Mouse (Mus musculus) embryonic fibroblast, embryonic 13.5 days (primary cell): ENCODE measurements around the gene Nubp2. TPM values are rescaled to one million over a fixed set of nuclear protein-coding genes. Genes with fewer than 3 reads are reported as not detected.

Source experiments
- H3K27ac ChIP-seq: 2 replicates; pipeline ENCODE4 v1.5.1; 2012; ENCODE audit warnings: low read length, control low read depth, inconsistent platforms; ENCODE audit not compliant: insufficient read depth
- H3K4me1 ChIP-seq: 2 replicates; pipeline ENCODE4 v1.6.1; 2011; ENCODE audit warnings: low read length; ENCODE audit not compliant: control insufficient read depth, insufficient read depth
- H3K4me3 ChIP-seq: 2 replicates; pipeline ENCODE4 v1.5.1; 2011; ENCODE audit warnings: mild to moderate bottlenecking, control low read depth, low read length; ENCODE audit not compliant: insufficient read depth
- CTCF ChIP-seq: IDR thresholded peaks from 2 replicates; pipeline ENCODE4 v1.5.1; 2011; ENCODE audit warnings: mild to moderate bottlenecking, control low read depth, low read length, moderate library complexity, borderline replicate concordance; ENCODE audit not compliant: insufficient read depth
- POLR2A ChIP-seq: IDR thresholded peaks from 2 replicates; pipeline ENCODE4 v1.6.1; 2011; ENCODE audit warnings: low read depth, mild to moderate bottlenecking, control low read depth, low read length, moderate library complexity
- polyA plus RNA-seq: library from polyadenylated mRNA; stranded (reverse); fragments of >200 nt; gene quantifications from 2 replicates; pipeline ENCODE4 v1.2.4, GENCODE M21; 2011; ENCODE audit warnings: low read depth; ENCODE audit not compliant: missing spikeins, insufficient read length

Nubp2 gene
- polyA plus RNA-seq: 22.2 and 25.6 TPM in 2 replicates

DNA sequence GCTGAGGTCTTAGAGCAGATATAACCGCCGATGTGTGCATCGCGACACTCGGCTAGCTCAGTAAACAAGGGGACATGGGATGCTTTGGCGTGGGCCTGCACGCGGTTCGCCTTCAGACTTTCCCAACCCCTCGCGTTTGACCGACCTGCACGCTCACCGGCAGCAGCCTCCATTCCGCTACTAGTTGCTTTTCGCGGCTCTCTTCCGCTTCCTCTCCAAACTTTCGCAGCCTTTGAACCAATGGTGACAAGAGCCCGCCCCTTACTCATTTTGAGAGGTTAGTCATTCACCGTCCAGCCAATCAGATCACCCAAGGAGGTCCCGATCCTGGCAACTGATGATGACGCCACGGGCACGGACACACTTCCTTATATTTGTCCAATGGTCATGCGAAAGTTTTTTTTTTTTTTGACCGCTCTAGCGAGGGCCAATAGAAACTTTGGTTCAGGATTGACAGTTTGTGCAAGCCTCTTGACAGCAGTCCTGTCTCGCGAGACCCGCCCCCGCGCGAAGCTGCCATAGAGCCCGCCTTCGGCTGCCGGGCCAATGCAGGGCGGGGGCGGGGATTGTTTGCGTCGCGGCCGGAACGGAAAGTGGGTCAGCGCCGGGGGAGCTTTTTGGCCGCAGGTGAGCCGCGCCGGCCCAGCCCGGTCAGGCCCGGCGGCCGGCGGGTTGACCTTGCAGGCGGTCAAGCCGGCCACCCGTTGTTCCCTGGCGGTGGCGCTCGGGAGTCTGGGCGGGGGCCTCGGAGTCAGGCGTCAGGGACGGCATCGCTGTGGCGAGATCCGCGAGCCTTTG lies at the start of gene Nubp2, which contains the start of gene Spsb3:
Nubp2 (minus strand) TSS at position 216 of the 798 bp plus-strand sequence.
Spsb3 (plus strand) TSS at position 510 of the 798 bp plus-strand sequence.
- TF ChIP-seq CTCF: no peak
- peak; percentile 85 for TF ChIP-seq POLR2A
- Histone ChIP-seq H3K27ac (no peak within 1 kb of the TSS), H3K4me3 (peak within 1 kb of the TSS; percentile 88), H3K4me1 (peaks cover 2% of the 10 kb centered on the region; the same call in 1 of the 2 replicates)

- H3K4me1 ChIP-seq: peaks cover 4% of the 10 kb centered on the region; the same call in 1 of the 2 replicates
- H3K27ac ChIP-seq: no peak overlapping the region
- peak overlapping the region; percentile 90 for H3K4me3 ChIP-seq
- TF ChIP-seq CTCF: no peak
- TF ChIP-seq POLR2A: no peak
These were observed 49.5 kb upstream of the Nubp2 start for GRCm38 (mm10) chr17:24935666-24936065.

GRCm38 (mm10) chr17:24934926-24935325 lies 48.8 kb upstream of the Nubp2 start:
- Histone ChIP-seq H3K4me3 (peak overlapping the region; percentile 90), H3K27ac (no peak overlapping the region; the same call in 1 of the 2 replicates), H3K4me1 (peaks cover 4% of the 10 kb centered on the region; the same call in 1 of the 2 replicates)
- TF ChIP-seq POLR2A: no peak

GRCm38 (mm10) chr17:24933163-24933562 lies 47.0 kb upstream of the Nubp2 start:
- H3K4me1 ChIP-seq: peaks cover 11% of the 10 kb centered on the region
- TF ChIP-seq CTCF (no peak), POLR2A (no peak)
- H3K4me3 ChIP-seq: no peak overlapping the region
- H3K27ac ChIP-seq: no peak overlapping the region

- Histone ChIP-seq H3K27ac (no peak overlapping the region), H3K4me3 (no peak overlapping the region), H3K4me1 (peaks cover 11% of the 10 kb centered on the region)
- TF ChIP-seq CTCF: no peak
- no peak for TF ChIP-seq POLR2A
These were observed 46.3 kb upstream of the Nubp2 start for GRCm38 (mm10) chr17:24932431-24932830.

DNA sequence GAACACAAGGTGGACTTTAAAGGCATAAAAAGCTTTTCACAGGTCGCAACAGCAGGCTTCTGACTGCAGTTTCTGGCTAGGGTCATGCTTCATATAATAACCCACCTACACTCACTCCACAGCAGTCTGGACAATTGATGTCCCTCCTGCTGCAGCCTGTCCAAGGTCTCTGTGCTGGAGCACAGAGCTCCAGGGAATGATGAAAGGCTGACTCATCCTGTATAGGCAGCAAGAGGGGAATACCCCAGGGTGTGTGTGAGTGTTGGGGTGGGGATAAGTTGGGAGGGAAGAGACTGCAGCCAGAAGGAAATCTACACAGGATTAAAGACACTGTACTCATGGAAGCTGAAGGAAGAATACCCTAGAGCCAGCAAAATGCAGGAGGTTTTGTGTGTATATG lies 43.4 kb upstream of the Nubp2 start:
- Histone ChIP-seq H3K4me1 (peaks cover 10% of the 10 kb centered on the region), H3K27ac (peak overlapping the region; percentile 58; the same call in 1 of the 2 replicates), H3K4me3 (no peak overlapping the region)
- no peak for TF ChIP-seq POLR2A
- no peak for TF ChIP-seq CTCF

DNA sequence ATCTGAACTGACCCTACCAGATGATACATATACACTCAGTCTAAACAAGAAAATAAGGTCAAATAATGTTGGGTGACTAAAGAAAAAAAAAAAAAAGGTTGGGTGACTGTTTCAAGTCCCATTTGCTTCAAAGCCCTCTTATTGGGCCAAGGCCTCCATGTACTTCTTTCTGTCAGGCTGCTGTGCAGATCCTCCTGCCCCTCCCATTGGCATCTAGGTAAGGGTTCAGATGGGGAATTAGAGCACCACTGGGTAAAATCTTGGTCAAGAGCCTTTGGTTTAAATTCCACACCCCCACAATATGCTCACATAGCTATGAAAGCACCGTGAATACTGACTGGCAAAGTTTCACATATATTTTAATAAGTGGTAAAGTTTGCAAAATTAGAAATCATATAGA lies 37.1 kb upstream of the Nubp2 start:
- Histone ChIP-seq H3K27ac (no peak overlapping the region), H3K4me3 (no peak overlapping the region), H3K4me1 (no peaks in the 10 kb centered on the region)
- no peak for TF ChIP-seq CTCF
- TF ChIP-seq POLR2A: no peak

DNA sequence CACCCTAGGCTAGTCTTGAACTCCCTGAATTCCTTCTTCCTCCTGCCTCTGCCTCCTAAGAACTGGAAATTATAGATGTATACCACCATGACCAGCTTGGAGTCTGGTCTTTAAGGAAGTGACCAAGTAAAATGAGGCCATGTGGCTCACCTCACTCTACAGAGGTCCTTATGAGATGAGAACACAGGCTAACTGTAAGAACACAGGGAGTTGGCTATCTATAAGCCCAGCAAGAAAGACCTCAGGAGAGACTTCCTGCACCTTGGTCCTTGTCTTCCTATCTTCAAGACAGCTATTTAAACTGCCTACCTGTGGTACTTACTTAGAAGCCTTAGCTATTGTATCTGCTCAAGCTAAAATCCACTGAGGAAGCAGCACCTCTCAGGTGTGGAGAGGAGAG lies 27.8 kb upstream of the Nubp2 start:
- Histone ChIP-seq H3K4me1 (no peaks in the 10 kb centered on the region), H3K4me3 (no peak overlapping the region), H3K27ac (no peak overlapping the region)
- TF ChIP-seq POLR2A (no peak), CTCF (no peak)

- H3K4me3 ChIP-seq: no peak overlapping the region
- no peaks in the 10 kb centered on the region for H3K4me1 ChIP-seq
- H3K27ac ChIP-seq: no peak overlapping the region
- no peak for TF ChIP-seq POLR2A
- TF ChIP-seq CTCF: no peak
These were observed 21.4 kb upstream of the Nubp2 start for GRCm38 (mm10) chr17:24907591-24907990.

DNA sequence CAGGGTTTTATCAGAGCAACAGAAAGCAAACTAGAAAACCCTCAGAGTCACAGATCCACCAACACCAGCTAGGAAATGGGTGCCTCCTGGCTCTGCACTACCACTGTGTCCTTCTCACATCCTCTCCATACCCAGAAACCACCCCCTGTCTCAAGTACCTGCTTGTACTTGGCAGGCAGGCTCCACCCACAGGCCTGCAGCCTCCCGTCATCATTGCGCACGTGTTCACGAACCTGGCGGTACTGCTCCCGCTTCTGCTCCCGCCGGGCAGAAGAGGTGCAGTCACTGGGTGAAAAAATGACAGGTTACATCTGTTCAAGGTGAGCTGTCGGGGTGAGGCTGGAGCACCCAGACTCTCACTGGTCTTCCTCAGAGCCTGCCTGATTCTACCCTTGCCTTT lies 17.6 kb upstream of the Nubp2 start:
- H3K4me1 ChIP-seq: no peaks in the 10 kb centered on the region
- TF ChIP-seq CTCF: no peak
- no peak for TF ChIP-seq POLR2A
- H3K4me3 ChIP-seq: no peak overlapping the region
- H3K27ac ChIP-seq: no peak overlapping the region
